Mouse (Mus musculus) layer of hippocampus, adult 18-20 months (tissue): ENCODE measurements at regions not wholly inside any gene's neighbourhood (a gene's known extent, or its start where the extent isn't known, plus 50 kb on each side); places are given as distances from the start of the nearest gene placed in this dataset.
A peak's percentile ranks its signal among the peaks of the same experiment; 100 is the strongest.

Experiments used
- DNase-seq, 2 experiments: peaks; one replicate each; pipeline ENCODE4 v3.0.0; 2022; ENCODE audit warnings: low spot score in 2 of 2

DNA sequence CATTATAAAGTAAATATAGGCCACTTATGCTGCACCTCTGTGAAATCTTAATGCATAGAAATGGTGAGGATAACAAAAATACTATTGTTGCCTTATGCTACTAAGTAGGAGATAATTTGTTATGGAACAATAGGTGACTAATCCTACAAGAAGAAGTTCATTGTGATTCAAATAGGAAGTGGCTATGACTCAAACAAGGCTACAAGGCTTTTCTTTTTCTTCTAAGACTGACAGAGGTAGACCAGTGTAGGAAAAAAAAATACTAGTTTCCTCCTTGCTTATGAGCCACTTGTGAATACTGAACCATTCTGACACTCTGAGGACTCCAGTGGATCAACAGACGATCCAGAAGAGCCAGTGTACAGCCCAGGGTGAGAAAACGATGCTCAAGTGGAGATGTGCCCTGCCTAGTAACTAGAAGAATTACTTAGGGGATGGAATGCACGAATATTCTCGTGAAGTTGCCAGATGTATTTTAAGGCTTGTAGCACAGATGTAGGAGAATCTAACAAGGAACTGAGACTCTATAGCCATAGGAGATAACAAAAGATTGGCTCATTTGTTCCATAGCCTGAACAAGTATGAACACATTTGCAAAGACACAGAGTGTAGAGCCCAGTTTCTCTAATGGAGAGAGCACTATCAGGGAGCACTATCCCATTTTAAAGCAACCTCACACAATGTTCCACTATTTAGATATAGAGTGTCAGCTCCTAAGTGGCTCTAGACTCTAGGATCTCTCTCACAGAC, 60.3 kb downstream of the Fzd1 start:
- DNase-seq, result no peak

DNA sequence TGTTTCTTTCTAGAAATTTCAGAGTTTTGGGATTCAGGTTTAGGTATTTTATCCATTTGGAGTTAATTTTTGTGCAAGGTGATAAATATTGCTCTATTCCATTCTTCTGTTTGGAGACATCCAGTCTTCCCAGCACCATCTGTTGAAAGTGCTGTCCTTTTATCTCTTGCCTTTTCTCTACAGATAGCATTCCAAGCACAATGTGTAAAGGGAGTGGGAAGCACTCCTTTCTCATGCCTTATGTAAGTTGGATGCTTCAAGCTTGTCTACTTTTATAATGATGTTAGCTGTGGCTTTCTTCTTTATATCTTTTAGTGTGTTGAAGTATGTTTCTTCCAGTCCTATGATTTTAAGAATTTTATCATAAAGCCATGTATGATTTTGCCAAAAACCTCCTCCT, 61.1 kb downstream of the Fzd1 start:
- peak in 1 of 2 experiments; percentile 2 for DNase-seq

- no peak for DNase-seq
Observed at GRCm38 (mm10) chr5:4689130-4689529, 68.7 kb downstream of the Fzd1 start.

- no peak for DNase-seq
Observed at GRCm38 (mm10) chr5:4675316-4675715, 82.5 kb downstream of the Fzd1 start.

DNA sequence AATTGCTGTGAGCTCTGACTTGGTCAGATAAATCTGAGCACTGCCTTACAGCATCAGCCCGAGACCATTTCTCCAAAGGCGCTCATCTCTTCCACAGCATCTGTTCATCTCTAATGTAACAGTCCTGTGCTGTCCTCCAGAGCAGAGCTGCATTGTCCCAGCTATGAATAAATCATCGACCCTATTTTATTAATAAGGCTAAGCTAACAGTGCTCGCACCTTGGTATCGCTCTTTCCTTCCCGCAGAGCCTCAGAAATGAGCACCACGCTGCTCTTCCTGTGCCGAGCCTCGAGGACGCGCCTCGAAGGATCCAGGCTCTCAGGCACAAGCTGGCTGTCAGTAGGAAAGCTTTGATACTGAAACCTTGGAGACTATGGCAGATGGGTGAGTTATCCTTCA, 91.5 kb downstream of the Fzd1 start:
- DNase-seq, result no peak

- DNase-seq, result no peak
Observed at GRCm38 (mm10) chr5:4665978-4666377, 91.9 kb downstream of the Fzd1 start.

DNA sequence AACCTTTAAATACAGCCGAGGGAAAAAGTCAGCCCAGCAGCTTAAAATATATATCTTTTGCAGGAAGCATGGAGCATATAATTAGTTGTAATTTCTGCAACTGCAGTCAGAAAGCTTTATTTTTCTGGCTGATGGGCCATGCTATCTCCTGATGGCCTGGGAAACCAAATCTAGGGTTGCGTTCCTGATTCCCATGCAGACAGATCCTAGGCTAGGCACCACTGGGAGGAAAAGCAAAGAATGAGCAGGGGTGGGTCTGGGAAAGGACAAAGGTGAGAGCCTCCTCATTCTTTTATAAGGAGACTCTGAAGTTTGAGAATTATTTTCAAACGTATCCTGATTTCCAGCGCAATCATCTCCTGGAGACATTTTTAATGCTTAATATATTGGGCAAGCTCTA, 92.9 kb downstream of the Fzd1 start:
- no peak for DNase-seq

- no peak for DNase-seq
Observed at GRCm38 (mm10) chr5:4664488-4664887, 93.3 kb downstream of the Fzd1 start.

DNA sequence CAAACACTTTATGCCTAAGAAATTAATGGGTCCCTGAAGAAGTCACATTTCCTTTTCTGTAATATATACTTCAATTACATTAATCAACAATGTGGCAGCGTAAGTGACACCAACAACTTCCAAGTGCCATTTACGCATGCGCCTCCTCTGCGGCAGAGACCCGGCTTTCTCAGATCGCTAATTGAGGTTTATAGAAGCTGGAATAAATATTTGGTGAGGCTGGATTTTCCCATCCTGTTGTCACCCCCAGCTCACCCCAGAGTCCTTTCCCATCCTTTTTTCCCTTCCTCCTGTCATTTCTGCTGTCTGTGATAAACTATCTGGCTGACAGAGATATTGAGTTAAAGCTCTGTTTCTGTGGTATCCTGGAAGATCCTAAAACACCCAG, 95.6 kb downstream of the Fzd1 start:
- DNase-seq, result no peak

GRCm38 (mm10) chr5:4661420-4662197, 96.2 kb downstream of the Fzd1 start:
- no peak for DNase-seq

DNA sequence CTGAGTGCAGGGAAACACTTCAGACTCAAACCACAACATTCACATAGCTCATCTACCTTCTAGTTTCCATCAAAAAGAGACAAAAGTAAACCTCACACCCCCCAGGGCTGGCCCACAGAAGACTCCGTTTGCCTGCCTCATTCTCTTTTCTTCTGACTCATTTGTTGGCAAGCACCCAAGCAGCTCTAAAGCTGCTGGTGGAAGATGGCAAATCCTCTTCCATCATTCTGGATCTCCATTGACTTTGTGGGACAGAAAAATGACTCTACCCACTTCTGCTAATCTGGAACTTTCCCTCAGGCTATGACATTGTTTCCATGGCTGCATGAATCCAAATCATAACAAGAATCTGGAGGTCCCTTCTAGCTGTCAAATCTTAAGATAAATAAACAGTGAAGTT, 99.9 kb downstream of the Fzd1 start:
- no peak for DNase-seq

DNA sequence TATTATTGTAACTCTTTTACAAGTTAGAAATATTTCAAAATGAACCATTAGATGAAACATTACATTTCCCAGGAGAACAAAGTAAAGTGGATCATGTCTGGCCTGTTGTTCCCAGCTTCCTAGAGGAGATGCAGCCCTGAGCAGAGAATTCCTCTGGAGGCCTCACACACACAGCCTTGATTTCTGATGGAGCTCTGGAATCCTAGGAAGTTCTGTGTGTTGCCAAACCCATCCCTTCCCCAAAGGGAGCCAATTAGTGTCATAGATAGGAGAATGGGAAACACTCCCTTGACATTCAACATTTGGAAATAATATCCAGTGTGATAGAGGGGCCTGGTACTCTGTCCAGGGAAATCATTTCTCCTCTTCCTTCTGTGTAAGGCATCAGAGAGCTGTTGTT, 103.6 kb downstream of the Fzd1 start:
- DNase-seq, result no peak

GRCm38 (mm10) chr5:4651167-4651955, 106.5 kb downstream of the Fzd1 start:
- no peak for DNase-seq

GRCm38 (mm10) chr5:4650709-4651108, 107.1 kb downstream of the Fzd1 start:
- no peak for DNase-seq

DNA sequence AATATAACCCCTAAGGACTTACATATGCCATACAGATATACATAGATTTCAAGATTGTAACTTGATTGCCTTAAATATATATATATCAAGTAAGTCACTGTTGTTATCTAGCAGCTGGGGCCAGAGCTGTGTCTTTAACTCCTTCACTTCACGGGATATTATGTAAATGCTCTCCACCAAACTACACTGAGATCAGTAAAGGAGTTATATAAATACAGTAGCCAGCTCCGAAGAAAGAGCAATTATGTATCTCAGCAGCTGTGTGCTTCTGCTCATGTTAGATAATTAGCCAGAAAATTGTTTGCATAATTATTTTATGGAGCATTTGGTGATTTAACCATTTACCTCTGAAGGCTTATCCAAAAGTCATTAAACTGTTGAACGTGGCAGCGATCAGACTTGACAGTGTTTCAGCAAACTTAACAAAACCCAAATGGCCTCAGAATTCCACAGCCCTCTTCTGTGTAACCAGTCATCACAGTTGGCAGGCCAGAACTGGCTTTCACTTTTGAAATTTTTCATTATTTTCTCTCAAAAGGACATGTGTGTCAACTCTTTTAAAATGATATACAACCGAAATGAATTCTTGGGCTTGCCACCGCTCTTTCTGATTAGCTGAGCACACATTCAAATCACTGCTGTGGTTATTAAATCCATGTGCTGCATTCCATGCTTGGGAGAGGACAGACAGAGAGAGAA, 107.8 kb downstream of the Fzd1 start:
- DNase-seq, result no peak

- DNase-seq, result no peak
Observed at GRCm38 (mm10) chr5:4641041-4641440, 116.8 kb downstream of the Fzd1 start.

GRCm38 (mm10) chr5:4633763-4634162, 124.1 kb downstream of the Fzd1 start:
- DNase-seq, result no peak

- DNase-seq, result no peak
Observed at GRCm38 (mm10) chr5:4625206-4625605, 132.6 kb downstream of the Fzd1 start.

GRCm38 (mm10) chr5:4623625-4624024, 134.2 kb downstream of the Fzd1 start:
- DNase-seq, result no peak

DNA sequence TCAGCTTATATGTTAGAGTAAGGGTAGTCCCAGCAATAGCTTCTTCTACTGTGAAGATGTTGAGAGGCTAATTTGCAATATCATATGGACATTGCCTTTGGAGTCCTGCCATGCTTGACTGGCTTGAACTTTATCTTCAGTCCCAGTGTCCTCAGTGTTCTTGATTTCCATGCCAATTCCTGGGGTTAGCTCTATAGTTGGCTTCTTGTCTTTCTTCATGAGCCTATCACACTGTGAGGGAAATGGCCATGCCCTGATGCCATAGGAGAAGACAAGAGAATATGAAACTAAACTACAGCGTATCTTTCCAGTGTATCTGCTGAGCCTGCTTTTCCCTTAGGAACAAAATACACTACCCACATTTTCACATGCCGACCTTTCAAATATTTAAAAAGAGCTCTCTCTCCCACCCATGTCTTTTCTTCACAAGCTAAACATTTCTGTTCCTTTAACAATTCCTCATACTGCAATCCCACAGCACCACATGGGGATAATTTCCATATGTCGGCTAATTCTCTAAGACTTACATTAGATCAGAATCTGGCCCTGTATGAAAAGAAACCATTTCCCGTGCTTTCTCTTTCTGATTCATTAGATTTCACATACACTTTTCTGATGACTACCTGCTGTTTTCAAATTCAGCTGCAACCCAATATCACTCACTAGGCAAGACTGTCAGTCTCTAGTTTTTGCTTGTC, 137.2 kb downstream of the Fzd1 start:
- peak; percentile 1 to 29 for DNase-seq

DNA sequence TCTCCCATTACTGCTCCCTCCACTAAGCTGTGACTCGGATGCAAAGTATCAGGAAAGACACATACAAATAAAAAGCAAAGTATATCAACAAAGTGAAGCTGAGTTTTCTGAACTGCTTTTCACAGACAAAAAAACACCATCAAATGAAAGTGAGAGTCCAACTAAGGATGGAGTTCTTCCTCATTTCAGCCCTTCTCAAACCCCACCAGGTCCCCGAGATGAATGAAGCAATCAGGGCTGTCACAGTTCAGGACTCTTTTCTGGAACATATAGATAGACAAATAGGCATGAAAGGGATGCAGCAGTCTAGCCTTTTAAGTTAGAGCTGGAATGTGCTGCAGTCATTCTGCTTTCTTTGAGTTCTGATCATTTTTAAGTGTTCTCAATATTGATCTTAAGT, 142.6 kb downstream of the Fzd1 start:
- no peak for DNase-seq
